Mouse (Mus musculus) MEL (cell line): ENCODE measurements at regions not wholly inside any gene's neighbourhood (a gene's known extent, or its start where the extent isn't known, plus 50 kb on each side); places are given as distances from the start of the nearest gene placed in this dataset.

Experiments
- BHLHE40 ChIP-seq: IDR thresholded peaks from 2 replicates; pipeline ENCODE4 v1.6.1; 2012; ENCODE audit warnings: low read depth, mild to moderate bottlenecking, inconsistent platforms, low read length, improper control_type of control experiment, borderline replicate concordance
- CTCF ChIP-seq, 3 experiments: IDR thresholded peaks in 2 of 3; conservative IDR thresholded peaks in 1 of 3; 2 replicates each; pipeline ENCODE4 v1.5.1; 2011 to 2012; ENCODE audit warnings: low read length in 3 of 3, low read depth in 2 of 3, mild to moderate bottlenecking in 2 of 3, improper control_type of control experiment in 1 of 3, inconsistent platforms in 1 of 3, mixed read lengths in 1 of 3, moderate library complexity in 1 of 3; ENCODE audit not compliant: control insufficient read depth in 1 of 3, insufficient read depth in 1 of 3, poor library complexity in 1 of 3, severe bottlenecking in 1 of 3
- KAT2A ChIP-seq: conservative IDR thresholded peaks from 2 replicates; pipeline ENCODE4 v1.6.1; 2012; ENCODE audit warnings: low read depth, low read length, improper control_type of control experiment, inconsistent platforms
- MAX ChIP-seq: IDR thresholded peaks from 2 replicates; pipeline ENCODE4 v1.6.1; 2011; ENCODE audit warnings: low read length, improper control_type of control experiment
- MXI1 ChIP-seq: IDR thresholded peaks from 2 replicates; pipeline ENCODE4 v1.6.1; 2011; ENCODE audit warnings: mild to moderate bottlenecking, low read depth, low read length, improper control_type of control experiment
- MYC ChIP-seq: IDR thresholded peaks from 2 replicates; pipeline ENCODE4 v1.6.1; 2011; ENCODE audit warnings: low read depth, mild to moderate bottlenecking, low read length, improper control_type of control experiment, moderate library complexity
- NRF1 ChIP-seq: IDR thresholded peaks from 2 replicates; pipeline ENCODE4 v1.6.1; 2014; ENCODE audit warnings: low read depth, mild to moderate bottlenecking, inconsistent platforms, low read length, improper control_type of control experiment, moderate library complexity; ENCODE audit not compliant: poor library complexity, insufficient read depth, severe bottlenecking
- POLR2A ChIP-seq, 2 experiments: IDR thresholded peaks; 2 replicates each; pipeline ENCODE4 v1.6.1; 2011 to 2012; ENCODE audit warnings: low read length in 2 of 2, mild to moderate bottlenecking in 2 of 2, control low read depth in 1 of 2, improper control_type of control experiment in 1 of 2, low read depth in 1 of 2, moderate library complexity in 1 of 2; ENCODE audit not compliant: control insufficient read depth in 1 of 2, insufficient read depth in 1 of 2, poor library complexity in 1 of 2
- POLR2AphosphoS2 ChIP-seq: IDR thresholded peaks from 2 replicates; pipeline ENCODE4 v1.6.1; 2011; ENCODE audit warnings: low read length, improper control_type of control experiment
- POLR2AphosphoS5 ChIP-seq: IDR thresholded peaks from 2 replicates; pipeline ENCODE4 v1.6.1; 2012; ENCODE audit warnings: low read depth, borderline replicate concordance, mild to moderate bottlenecking, inconsistent platforms, low read length, moderate library complexity, mixed read lengths
- UBTF ChIP-seq: IDR thresholded peaks from 2 replicates; pipeline ENCODE4 v1.6.1; 2012; ENCODE audit warnings: low read depth, mild to moderate bottlenecking, inconsistent platforms, low read length, improper control_type of control experiment, moderate library complexity, borderline replicate concordance; ENCODE audit not compliant: insufficient read depth
- ZMIZ1 ChIP-seq: IDR thresholded peaks from 2 replicates; pipeline ENCODE4 v1.6.1; 2012; ENCODE audit warnings: low read depth, mild to moderate bottlenecking, inconsistent platforms, low read length, improper control_type of control experiment, moderate library complexity
- ZNF384 ChIP-seq: IDR thresholded peaks from 2 replicates; pipeline ENCODE4 v1.6.1; 2012; ENCODE audit warnings: low read depth, mild to moderate bottlenecking, inconsistent platforms, low read length, improper control_type of control experiment

- TF ChIP-seq POLR2A (IDR thresholded peaks at IDR 0.05; ENCODE audit: control insufficient read depth in 1 of 2, insufficient read depth in 1 of 2, low read depth in 1 of 2, low read length in 2 of 2, poor library complexity in 1 of 2) (no peak), BHLHE40 (no peak), KAT2A (no peak), CTCF (IDR thresholded peaks at IDR 0.05 in 2 of 3, conservative IDR thresholded peaks at IDR 0.05 in 1 of 3; ENCODE audit: control insufficient read depth in 1 of 3, insufficient read depth in 1 of 3, low read depth in 2 of 3, low read length in 3 of 3, poor library complexity in 1 of 3, severe bottlenecking in 1 of 3) (no peak), MXI1 (no peak), POLR2AphosphoS2 (no peak), UBTF (no peak), MAX (no peak), MYC (no peak), NRF1 (no peak), ZMIZ1 (no peak), ZNF384 (no peak), POLR2AphosphoS5 (no peak)
These were observed 53.5 kb upstream of the Sv2b start for GRCm38 (mm10) chr7:75362541-75362940.
